Mouse (Mus musculus): ENCODE measurements at regions not wholly inside any gene's neighbourhood (a gene's known extent, or its start where the extent isn't known, plus 50 kb on each side); places are given as distances from the start of the nearest gene placed in this dataset.
"Not testable (repeated sequence)": the region's sequence is repeated elsewhere in the genome, so short reads cannot be mapped to it uniquely, and the experiment has no call there.

DNA sequence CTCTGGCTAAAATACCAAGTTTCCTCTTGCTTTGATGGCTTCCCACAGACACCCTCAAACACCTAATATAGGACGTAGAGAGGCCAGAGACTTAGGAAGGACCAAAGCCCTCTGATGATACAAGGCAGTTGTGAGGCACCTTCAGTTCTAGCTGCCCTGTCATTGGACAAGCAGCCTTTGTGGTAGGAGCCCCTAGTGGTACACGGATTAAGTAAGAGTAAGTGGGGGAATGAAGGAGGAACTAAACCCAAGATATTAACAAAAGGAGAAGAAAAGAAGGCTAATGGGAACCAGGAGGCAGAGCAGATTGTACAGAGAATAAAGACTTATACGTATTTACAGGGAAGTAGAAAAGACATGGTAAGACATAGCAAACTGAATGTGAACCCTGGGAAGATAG, 352.3 kb upstream of the Tmco5 start:
- H3K4me2 ChIP-seq; ATAC-seq (replicated peaks; ENCODE audit: low FRiP score); H3K9me3 ChIP-seq (ENCODE audit: control insufficient read depth, low read length); H3K9ac ChIP-seq (ENCODE audit: low read depth, low read length); DNase-seq (ENCODE audit: low spot score); H3K27me3 ChIP-seq (replicated peaks; ENCODE audit: control insufficient read depth, insufficient read depth, low read length); H3K4me3 ChIP-seq (ENCODE audit: low read depth, low read length); H3K4me1 ChIP-seq (replicated peaks; ENCODE audit: control insufficient read depth, insufficient read depth, low read length); H3K27ac ChIP-seq (ENCODE audit: low read depth, low read length); H3K36me3 ChIP-seq (ENCODE audit: control insufficient read depth, insufficient read depth, low read length): not testable (repeated sequence)
- 100% methylated on average over 1 of the region's 3 CpGs for WGBS

DNA sequence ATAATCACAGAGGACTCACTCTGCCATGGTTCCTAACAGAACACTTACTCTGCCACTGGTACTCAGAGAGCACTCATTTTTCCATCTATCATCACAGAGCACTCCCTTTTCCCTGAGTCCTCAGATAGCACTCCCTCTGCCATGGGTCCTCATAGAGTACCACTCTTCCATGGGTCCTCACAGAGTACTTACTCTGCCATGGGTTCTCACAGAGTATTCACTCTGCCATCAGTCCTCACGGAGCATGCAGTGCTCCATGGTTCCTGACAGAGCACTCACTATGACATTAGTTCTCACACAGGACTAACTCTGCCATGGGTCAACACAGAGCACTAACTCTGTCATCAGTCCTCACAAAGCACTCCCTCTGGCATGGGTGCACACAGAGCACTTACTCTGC, 342.0 kb upstream of the Tmco5 start:
- ATAC-seq (replicated peaks; ENCODE audit: low FRiP score): no peak
- no peaks in the 10 kb centered on the region for H3K27me3 ChIP-seq (replicated peaks; ENCODE audit: control insufficient read depth, insufficient read depth, low read length)
- H3K27ac ChIP-seq (ENCODE audit: low read depth, low read length): no peak overlapping the region
- H3K36me3 ChIP-seq (ENCODE audit: control insufficient read depth, insufficient read depth, low read length): no peaks in the 10 kb centered on the region
- DNase-seq (ENCODE audit: low spot score): no peak
- H3K4me1 ChIP-seq (replicated peaks; ENCODE audit: control insufficient read depth, insufficient read depth, low read length): no peaks in the 10 kb centered on the region
- peaks cover 25% of the 10 kb centered on the region for H3K9me3 ChIP-seq (ENCODE audit: control insufficient read depth, low read length)
- WGBS: 75% methylated on average over 1 of the region's 1 CpGs
- H3K4me3 ChIP-seq (ENCODE audit: low read depth, low read length): no peak overlapping the region
- no peak overlapping the region for H3K9ac ChIP-seq (ENCODE audit: low read depth, low read length)
- no peak overlapping the region for H3K4me2 ChIP-seq

DNA sequence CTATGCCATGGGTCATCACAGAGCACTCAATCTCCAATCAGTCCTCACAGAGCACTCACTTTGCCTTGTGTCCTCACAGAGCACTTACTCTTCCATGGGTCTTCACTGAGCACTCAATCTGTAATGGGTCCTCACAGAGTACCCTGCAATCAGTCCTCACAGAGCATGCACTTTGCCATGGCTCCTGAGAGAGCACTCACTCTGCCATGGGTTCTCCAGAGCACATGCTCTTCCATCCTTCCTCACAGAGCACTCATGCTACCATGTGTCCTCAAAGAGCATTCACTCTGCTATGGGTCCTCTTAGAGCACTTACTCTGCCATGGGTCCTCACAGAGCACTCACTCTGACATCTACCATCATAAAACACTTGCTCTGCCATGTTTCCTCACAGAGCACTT, 319.1 kb upstream of the Tmco5 start:
- no peak overlapping the region for H3K4me3 ChIP-seq (ENCODE audit: low read depth, low read length)
- H3K36me3 ChIP-seq (ENCODE audit: control insufficient read depth, insufficient read depth, low read length): no peaks in the 10 kb centered on the region
- H3K9me3 ChIP-seq (ENCODE audit: control insufficient read depth, low read length): no peaks in the 10 kb centered on the region
- H3K9ac ChIP-seq (ENCODE audit: low read depth, low read length): no peak overlapping the region
- no peaks in the 10 kb centered on the region for H3K27me3 ChIP-seq (replicated peaks; ENCODE audit: control insufficient read depth, insufficient read depth, low read length)
- H3K4me1 ChIP-seq (replicated peaks; ENCODE audit: control insufficient read depth, insufficient read depth, low read length): no peaks in the 10 kb centered on the region
- no peak overlapping the region for H3K27ac ChIP-seq (ENCODE audit: low read depth, low read length)
- no peak overlapping the region for H3K4me2 ChIP-seq
- no peak for ATAC-seq (replicated peaks; ENCODE audit: low FRiP score)
- DNase-seq (ENCODE audit: low spot score): no peak

DNA sequence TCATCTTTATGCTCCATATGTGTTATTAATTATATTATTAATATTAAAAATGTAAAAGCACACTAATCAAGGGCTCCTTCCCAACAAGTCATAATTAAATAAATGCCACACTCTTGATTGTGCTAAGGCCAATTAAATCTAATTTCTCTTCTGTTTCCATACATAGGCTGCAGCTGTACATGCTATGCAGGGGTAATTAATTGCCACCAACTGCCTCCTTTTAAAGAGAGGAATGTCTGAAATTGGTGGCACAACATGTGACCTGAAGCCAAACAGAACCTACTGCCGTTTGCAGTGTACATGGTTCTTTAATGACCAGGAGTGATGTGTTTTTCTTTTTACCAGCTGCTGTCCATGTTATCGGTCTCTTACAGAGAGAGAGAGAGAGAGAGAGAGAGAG, 294.5 kb upstream of the Tmco5 start:
- Histone ChIP-seq H3K4me2 (no peak overlapping the region), H3K27ac (ENCODE audit: low read depth, low read length) (no peak overlapping the region), H3K9me3 (ENCODE audit: control insufficient read depth, low read length) (no peaks in the 10 kb centered on the region), H3K9ac (ENCODE audit: low read depth, low read length) (no peak overlapping the region), H3K27me3 (replicated peaks; ENCODE audit: control insufficient read depth, insufficient read depth, low read length) (no peaks in the 10 kb centered on the region), H3K4me1 (replicated peaks; ENCODE audit: control insufficient read depth, insufficient read depth, low read length) (no peaks in the 10 kb centered on the region), H3K4me3 (ENCODE audit: low read depth, low read length) (no peak overlapping the region), H3K36me3 (ENCODE audit: control insufficient read depth, insufficient read depth, low read length) (no peaks in the 10 kb centered on the region)
- 72% methylated on average over 2 of the region's 2 CpGs for WGBS
- ATAC-seq (replicated peaks; ENCODE audit: low FRiP score): no peak
- no peak for DNase-seq (ENCODE audit: low spot score)

DNA sequence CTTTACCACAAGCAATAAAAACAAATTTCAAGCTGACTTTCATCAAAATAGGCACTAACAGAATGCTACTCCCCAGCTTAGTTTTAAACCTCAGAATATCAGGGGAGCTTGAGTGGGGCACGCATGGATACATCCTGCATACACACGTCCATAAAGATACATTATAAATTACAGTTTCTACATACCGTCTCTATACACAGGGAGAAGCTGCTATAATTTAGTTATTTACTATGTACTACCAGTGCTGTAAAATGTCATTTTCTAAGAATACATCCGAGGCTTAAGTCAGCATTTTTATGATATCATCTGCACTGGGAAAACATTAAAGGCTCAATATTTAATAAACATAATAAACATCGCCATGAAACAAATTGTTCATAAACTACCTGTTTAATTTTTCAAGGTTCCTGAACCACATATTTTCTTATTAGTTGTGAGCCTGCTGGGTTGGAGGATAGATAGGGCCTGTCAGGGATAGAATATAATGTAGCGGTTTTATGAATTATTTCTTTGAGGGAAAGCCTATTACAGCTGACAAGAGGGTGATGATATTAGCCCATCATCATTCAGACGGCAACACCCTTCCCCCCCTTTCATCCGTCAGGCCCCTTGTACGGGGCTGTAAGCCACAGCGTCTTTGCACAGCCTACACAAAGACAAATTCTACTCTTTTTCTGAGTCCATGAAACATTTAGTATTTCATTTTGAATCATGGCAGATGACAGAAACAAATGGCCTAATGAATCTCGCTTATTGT, 292.1 kb upstream of the Tmco5 start:
- Histone ChIP-seq H3K4me3 (ENCODE audit: low read depth, low read length) (no peak overlapping the region), H3K27ac (ENCODE audit: low read depth, low read length) (no peak overlapping the region), H3K27me3 (replicated peaks; ENCODE audit: control insufficient read depth, insufficient read depth, low read length) (no peaks in the 10 kb centered on the region), H3K4me1 (replicated peaks; ENCODE audit: control insufficient read depth, insufficient read depth, low read length) (no peaks in the 10 kb centered on the region), H3K36me3 (ENCODE audit: control insufficient read depth, insufficient read depth, low read length) (no peaks in the 10 kb centered on the region), H3K9ac (ENCODE audit: low read depth, low read length) (no peak overlapping the region), H3K4me2 (no peak overlapping the region), H3K9me3 (ENCODE audit: control insufficient read depth, low read length) (no peaks in the 10 kb centered on the region)
- DNase-seq (ENCODE audit: low spot score) (no peak), ATAC-seq (replicated peaks; ENCODE audit: low FRiP score) (no peak)
- WGBS: 80% methylated on average over 11 of the region's 11 CpGs

DNA sequence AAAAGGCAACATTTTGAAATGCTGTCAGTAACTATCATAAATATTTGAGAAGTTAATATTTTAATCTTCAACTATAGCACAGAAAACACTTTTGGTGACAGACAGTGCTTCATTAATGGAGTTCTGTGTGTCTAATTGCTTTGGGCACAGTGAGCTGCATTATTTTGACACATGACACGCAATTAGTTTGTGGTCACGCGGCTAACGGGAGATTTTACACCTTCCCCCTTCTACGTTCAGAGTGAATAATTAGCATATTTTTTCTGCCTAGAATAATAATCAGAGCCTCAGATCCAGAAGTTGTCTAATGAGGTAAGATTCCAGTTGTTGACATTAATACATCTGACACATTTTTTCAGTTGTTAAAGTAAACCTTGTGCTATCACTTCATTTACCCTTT, 272.6 kb upstream of the Tmco5 start:
- ATAC-seq (replicated peaks; ENCODE audit: low FRiP score) (no peak), DNase-seq (ENCODE audit: low spot score) (no peak)
- H3K27me3 ChIP-seq (replicated peaks; ENCODE audit: control insufficient read depth, insufficient read depth, low read length): no peaks in the 10 kb centered on the region
- no peak overlapping the region for H3K9ac ChIP-seq (ENCODE audit: low read depth, low read length)
- no peaks in the 10 kb centered on the region for H3K4me1 ChIP-seq (replicated peaks; ENCODE audit: control insufficient read depth, insufficient read depth, low read length)
- no peaks in the 10 kb centered on the region for H3K9me3 ChIP-seq (ENCODE audit: control insufficient read depth, low read length)
- H3K36me3 ChIP-seq (ENCODE audit: control insufficient read depth, insufficient read depth, low read length): no peaks in the 10 kb centered on the region
- no peak overlapping the region for H3K27ac ChIP-seq (ENCODE audit: low read depth, low read length)
- H3K4me2 ChIP-seq: no peak overlapping the region
- 85% methylated on average over 5 of the region's 5 CpGs for WGBS
- H3K4me3 ChIP-seq (ENCODE audit: low read depth, low read length): no peak overlapping the region

GRCm38 (mm10) chr2:116639935-116640334, 238.6 kb upstream of the Tmco5 start:
- Histone ChIP-seq H3K4me3 (ENCODE audit: low read depth, low read length) (no peak overlapping the region), H3K36me3 (ENCODE audit: control insufficient read depth, insufficient read depth, low read length) (no peaks in the 10 kb centered on the region), H3K9ac (ENCODE audit: low read depth, low read length) (no peak overlapping the region), H3K4me2 (no peak overlapping the region), H3K27me3 (replicated peaks; ENCODE audit: control insufficient read depth, insufficient read depth, low read length) (no peaks in the 10 kb centered on the region), H3K9me3 (ENCODE audit: control insufficient read depth, low read length) (no peaks in the 10 kb centered on the region), H3K27ac (ENCODE audit: low read depth, low read length) (no peak overlapping the region), H3K4me1 (replicated peaks; ENCODE audit: control insufficient read depth, insufficient read depth, low read length) (no peaks in the 10 kb centered on the region)
- 70% methylated on average over 5 of the region's 5 CpGs for WGBS
- no peak for ATAC-seq (replicated peaks; ENCODE audit: low FRiP score)
- DNase-seq (ENCODE audit: low spot score): no peak

DNA sequence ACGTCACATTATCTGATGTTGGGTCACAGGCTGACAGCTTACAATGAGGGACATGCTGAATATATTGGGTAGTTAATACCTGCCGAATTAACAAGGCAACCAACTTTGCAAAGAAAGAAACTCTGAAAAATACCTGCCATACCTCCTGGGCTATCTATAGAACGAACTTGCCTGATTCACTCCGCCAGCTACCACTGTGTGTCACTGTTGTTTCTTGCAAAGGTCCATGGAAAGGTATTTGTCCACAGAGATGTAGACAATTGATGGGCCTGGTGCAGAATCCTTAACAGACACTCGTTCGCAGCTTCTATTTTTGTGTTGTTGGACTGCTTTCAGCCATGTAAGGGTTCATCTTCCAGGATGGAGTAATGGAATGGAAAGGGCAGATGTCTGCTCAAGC, 226.4 kb upstream of the Tmco5 start:
- no peaks in the 10 kb centered on the region for H3K27me3 ChIP-seq (replicated peaks; ENCODE audit: control insufficient read depth, insufficient read depth, low read length)
- H3K27ac ChIP-seq (ENCODE audit: low read depth, low read length): no peak overlapping the region
- no peaks in the 10 kb centered on the region for H3K4me1 ChIP-seq (replicated peaks; ENCODE audit: control insufficient read depth, insufficient read depth, low read length)
- 75% methylated on average over 6 of the region's 6 CpGs for WGBS
- H3K4me3 ChIP-seq (ENCODE audit: low read depth, low read length): no peak overlapping the region
- no peak for ATAC-seq (replicated peaks; ENCODE audit: low FRiP score)
- no peak for DNase-seq (ENCODE audit: low spot score)
- H3K4me2 ChIP-seq: no peak overlapping the region
- no peaks in the 10 kb centered on the region for H3K36me3 ChIP-seq (ENCODE audit: control insufficient read depth, insufficient read depth, low read length)
- H3K9me3 ChIP-seq (ENCODE audit: control insufficient read depth, low read length): no peaks in the 10 kb centered on the region
- H3K9ac ChIP-seq (ENCODE audit: low read depth, low read length): no peak overlapping the region

- H3K4me2 ChIP-seq: no peak overlapping the region
- no peaks in the 10 kb centered on the region for H3K9me3 ChIP-seq (ENCODE audit: control insufficient read depth, low read length)
- H3K27me3 ChIP-seq (replicated peaks; ENCODE audit: control insufficient read depth, insufficient read depth, low read length): no peaks in the 10 kb centered on the region
- no peaks in the 10 kb centered on the region for H3K4me1 ChIP-seq (replicated peaks; ENCODE audit: control insufficient read depth, insufficient read depth, low read length)
- no peak overlapping the region for H3K4me3 ChIP-seq (ENCODE audit: low read depth, low read length)
- ATAC-seq (replicated peaks; ENCODE audit: low FRiP score) (no peak), DNase-seq (ENCODE audit: low spot score) (no peak)
- no peak overlapping the region for H3K27ac ChIP-seq (ENCODE audit: low read depth, low read length)
- H3K9ac ChIP-seq (ENCODE audit: low read depth, low read length): no peak overlapping the region
- H3K36me3 ChIP-seq (ENCODE audit: control insufficient read depth, insufficient read depth, low read length): no peaks in the 10 kb centered on the region
- WGBS: 69% methylated on average over 4 of the region's 4 CpGs
Measured at GRCm38 (mm10) chr2:116685756-116686155, 192.7 kb upstream of the Tmco5 start.

Measured in liver, embryonic 11.5 days (tissue).